Mouse (Mus musculus): ENCODE measurements around the gene Pnpla2. TPM values are rescaled to one million over a fixed set of nuclear protein-coding genes. Genes with fewer than 3 reads are reported as not detected.

The Pnpla2 gene
- polyA plus RNA-seq, 1 experiment from 2014 or later: 45.7 TPM

DNA sequence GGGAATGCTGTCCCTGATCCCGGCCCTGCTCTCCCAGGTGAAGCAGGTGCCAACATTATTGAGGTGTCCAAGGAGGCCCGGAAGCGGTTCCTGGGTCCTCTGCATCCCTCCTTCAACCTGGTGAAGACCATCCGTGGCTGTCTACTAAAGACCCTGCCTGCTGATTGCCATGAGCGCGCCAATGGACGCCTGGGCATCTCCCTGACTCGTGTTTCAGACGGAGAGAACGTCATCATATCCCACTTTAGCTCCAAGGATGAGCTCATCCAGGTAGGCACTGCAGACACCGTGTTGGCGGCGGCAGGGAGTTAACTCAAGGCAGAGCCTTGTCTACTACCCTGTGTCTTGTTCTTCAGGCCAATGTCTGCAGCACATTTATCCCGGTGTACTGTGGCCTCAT is 2.2 kb downstream of the Pnpla2 start:
- Histone ChIP-seq H3K4me2 (ENCODE audit: low read depth, low read length) (no peak overlapping the region), H3K9me3 (ENCODE audit: control insufficient read depth, low read length) (no peaks in the 10 kb centered on the region), H3K27me3 (replicated peaks; ENCODE audit: control insufficient read depth, insufficient read depth, low read length) (peaks cover 5% of the 10 kb centered on the region), H3K4me1 (ENCODE audit: control insufficient read depth, insufficient read depth, low read length) (peaks cover 33% of the 10 kb centered on the region), H3K9ac (ENCODE audit: low read depth, low read length) (no peak overlapping the region), H3K4me3 (ENCODE audit: low read length) (no peak overlapping the region), H3K27ac (ENCODE audit: low read length) (no peak overlapping the region), H3K36me3 (ENCODE audit: control insufficient read depth, insufficient read depth, low read length) (peaks cover 4% of the 10 kb centered on the region; the same call in 1 of the 2 replicates)
- ATAC-seq: no peak
- whole genome bisulfite sequencing: 95% methylated on average over 14 of the region's 14 CpGs

DNA sequence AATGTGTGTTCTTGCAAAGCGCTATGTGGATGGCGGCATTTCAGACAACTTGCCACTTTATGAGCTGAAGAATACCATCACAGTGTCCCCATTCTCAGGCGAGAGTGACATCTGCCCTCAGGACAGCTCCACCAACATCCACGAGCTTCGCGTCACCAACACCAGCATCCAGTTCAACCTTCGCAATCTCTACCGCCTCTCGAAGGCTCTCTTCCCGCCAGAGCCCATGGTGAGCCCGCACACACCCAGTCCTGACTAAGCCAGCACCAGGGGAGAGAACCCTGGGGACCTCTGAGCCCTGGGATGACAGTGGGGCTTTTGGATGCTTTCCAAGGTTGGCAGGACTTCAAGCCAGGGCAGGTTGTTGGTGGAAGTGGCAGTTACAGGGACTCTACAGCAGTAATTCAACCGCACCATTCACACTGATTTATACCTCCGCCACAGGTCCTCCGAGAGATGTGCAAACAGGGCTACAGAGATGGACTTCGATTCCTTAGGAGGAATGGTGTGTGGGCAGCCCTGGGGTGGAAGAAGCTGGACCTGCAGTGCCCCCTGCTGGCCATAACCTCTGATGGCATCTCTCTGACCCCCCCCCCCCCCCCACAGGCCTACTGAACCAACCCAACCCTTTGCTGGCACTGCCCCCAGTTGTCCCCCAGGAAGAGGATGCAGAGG is 3.1 kb downstream of the Pnpla2 start:
- no peak overlapping the region for H3K4me2 ChIP-seq (ENCODE audit: low read depth, low read length)
- H3K9ac ChIP-seq (ENCODE audit: low read depth, low read length): no peak overlapping the region
- peaks cover 36% of the 10 kb centered on the region for H3K4me1 ChIP-seq (ENCODE audit: control insufficient read depth, insufficient read depth, low read length)
- 71% methylated on average over 15 of the region's 15 CpGs for WGBS
- H3K9me3 ChIP-seq (ENCODE audit: control insufficient read depth, low read length): no peaks in the 10 kb centered on the region
- peaks cover 8% of the 10 kb centered on the region for H3K27me3 ChIP-seq (replicated peaks; ENCODE audit: control insufficient read depth, insufficient read depth, low read length)
- peaks cover 4% of the 10 kb centered on the region; the same call in 1 of the 2 replicates for H3K36me3 ChIP-seq (ENCODE audit: control insufficient read depth, insufficient read depth, low read length)
- no peak overlapping the region for H3K4me3 ChIP-seq (ENCODE audit: low read length)
- no peak overlapping the region for H3K27ac ChIP-seq (ENCODE audit: low read length)
- no peak for ATAC-seq

DNA sequence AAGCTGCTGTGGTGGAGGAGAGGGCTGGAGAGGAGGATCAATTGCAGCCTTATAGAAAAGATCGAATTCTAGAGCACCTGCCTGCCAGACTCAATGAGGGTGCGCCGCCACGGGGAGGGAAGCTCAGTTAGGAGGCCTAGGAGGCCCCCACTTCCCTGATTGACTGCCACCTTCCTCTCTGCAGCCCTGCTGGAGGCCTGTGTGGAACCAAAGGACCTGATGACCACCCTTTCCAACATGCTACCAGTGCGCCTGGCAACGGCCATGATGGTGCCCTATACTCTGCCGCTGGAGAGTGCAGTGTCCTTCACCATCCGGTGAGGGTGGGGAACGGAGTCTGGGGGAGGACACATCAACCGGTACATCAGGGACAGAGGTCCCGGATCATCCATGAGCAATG is 3.7 kb downstream of the Pnpla2 start:
- ATAC-seq: no peak

DNA sequence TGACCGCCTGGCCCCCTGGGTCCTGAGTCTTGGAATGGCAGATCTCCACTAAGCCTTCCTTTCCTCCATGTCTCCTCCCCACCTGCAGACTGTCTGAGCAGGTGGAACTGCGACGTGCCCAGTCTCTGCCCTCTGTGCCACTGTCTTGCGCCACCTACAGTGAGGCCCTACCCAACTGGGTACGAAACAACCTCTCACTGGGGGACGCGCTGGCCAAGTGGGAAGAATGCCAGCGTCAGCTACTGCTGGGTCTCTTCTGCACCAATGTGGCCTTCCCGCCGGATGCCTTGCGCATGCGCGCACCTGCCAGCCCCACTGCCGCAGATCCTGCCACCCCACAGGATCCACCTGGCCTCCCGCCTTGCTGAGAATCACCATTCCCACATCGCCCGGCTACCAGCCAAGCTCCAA is 4.3 kb downstream of the Pnpla2 start:
- Histone ChIP-seq H3K9ac (ENCODE audit: low read depth, low read length) (no peak overlapping the region), H3K4me1 (ENCODE audit: control insufficient read depth, insufficient read depth, low read length) (peaks cover 36% of the 10 kb centered on the region), H3K9me3 (ENCODE audit: control insufficient read depth, low read length) (no peaks in the 10 kb centered on the region), H3K36me3 (ENCODE audit: control insufficient read depth, insufficient read depth, low read length) (peaks cover 4% of the 10 kb centered on the region; the same call in 1 of the 2 replicates), H3K4me2 (ENCODE audit: low read depth, low read length) (no peak overlapping the region), H3K27me3 (replicated peaks; ENCODE audit: control insufficient read depth, insufficient read depth, low read length) (peaks cover 17% of the 10 kb centered on the region), H3K27ac (ENCODE audit: low read length) (peak overlapping the region; percentile 32; the same call in 1 of the 2 replicates), H3K4me3 (ENCODE audit: low read length) (no peak overlapping the region)
- 89% methylated on average over 17 of the region's 17 CpGs for WGBS
- ATAC-seq: no peak

More for the DNA sequence above, 3.7 kb downstream of the Pnpla2 start:
- H3K9me3 ChIP-seq (ENCODE audit: control insufficient read depth, low read length): no peaks in the 10 kb centered on the region
- no peak overlapping the region for H3K9ac ChIP-seq (ENCODE audit: low read depth, low read length)
- peaks cover 12% of the 10 kb centered on the region for H3K27me3 ChIP-seq (replicated peaks; ENCODE audit: control insufficient read depth, insufficient read depth, low read length)
- no peak overlapping the region for H3K27ac ChIP-seq (ENCODE audit: low read length)
- H3K4me2 ChIP-seq (ENCODE audit: low read depth, low read length): no peak overlapping the region
- H3K4me3 ChIP-seq (ENCODE audit: low read length): no peak overlapping the region
- WGBS: 93% methylated on average over 11 of the region's 11 CpGs
- H3K36me3 ChIP-seq (ENCODE audit: control insufficient read depth, insufficient read depth, low read length): peaks cover 4% of the 10 kb centered on the region; the same call in 1 of the 2 replicates
- H3K4me1 ChIP-seq (ENCODE audit: control insufficient read depth, insufficient read depth, low read length): peaks cover 36% of the 10 kb centered on the region

DNA sequence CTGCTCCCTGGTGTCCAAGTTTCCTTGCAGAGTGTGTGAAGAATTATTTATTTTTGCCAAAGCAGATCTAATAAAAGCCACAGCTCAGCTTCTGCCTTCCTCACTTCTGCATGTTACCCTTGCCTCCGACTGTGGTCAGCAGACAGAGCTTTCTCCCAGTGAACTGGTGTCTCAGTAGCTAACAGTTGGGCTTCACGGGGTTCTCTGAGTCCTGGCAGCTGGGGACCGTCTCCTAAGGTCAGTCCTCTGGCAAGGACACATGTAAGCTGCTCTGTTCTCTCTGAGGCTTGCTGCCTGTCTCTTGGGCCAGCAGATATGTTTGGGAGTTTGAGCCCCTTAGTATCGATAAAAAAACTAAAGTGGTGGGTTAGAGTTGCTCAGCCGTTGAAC is 5.0 kb downstream of the Pnpla2 start:
- Histone ChIP-seq H3K27me3 (replicated peaks; ENCODE audit: control insufficient read depth, insufficient read depth, low read length) (peaks cover 21% of the 10 kb centered on the region), H3K27ac (ENCODE audit: low read length) (peak overlapping the region; percentile 32), H3K4me1 (ENCODE audit: control insufficient read depth, insufficient read depth, low read length) (peaks cover 33% of the 10 kb centered on the region), H3K9me3 (ENCODE audit: control insufficient read depth, low read length) (no peaks in the 10 kb centered on the region), H3K36me3 (ENCODE audit: control insufficient read depth, insufficient read depth, low read length) (peaks cover 4% of the 10 kb centered on the region; the same call in 1 of the 2 replicates), H3K4me2 (ENCODE audit: low read depth, low read length) (no peak overlapping the region), H3K4me3 (ENCODE audit: low read length) (no peak overlapping the region), H3K9ac (ENCODE audit: low read depth, low read length) (no peak overlapping the region)
- no peak for ATAC-seq
- WGBS: 55% methylated on average over 5 of the region's 5 CpGs

DNA sequence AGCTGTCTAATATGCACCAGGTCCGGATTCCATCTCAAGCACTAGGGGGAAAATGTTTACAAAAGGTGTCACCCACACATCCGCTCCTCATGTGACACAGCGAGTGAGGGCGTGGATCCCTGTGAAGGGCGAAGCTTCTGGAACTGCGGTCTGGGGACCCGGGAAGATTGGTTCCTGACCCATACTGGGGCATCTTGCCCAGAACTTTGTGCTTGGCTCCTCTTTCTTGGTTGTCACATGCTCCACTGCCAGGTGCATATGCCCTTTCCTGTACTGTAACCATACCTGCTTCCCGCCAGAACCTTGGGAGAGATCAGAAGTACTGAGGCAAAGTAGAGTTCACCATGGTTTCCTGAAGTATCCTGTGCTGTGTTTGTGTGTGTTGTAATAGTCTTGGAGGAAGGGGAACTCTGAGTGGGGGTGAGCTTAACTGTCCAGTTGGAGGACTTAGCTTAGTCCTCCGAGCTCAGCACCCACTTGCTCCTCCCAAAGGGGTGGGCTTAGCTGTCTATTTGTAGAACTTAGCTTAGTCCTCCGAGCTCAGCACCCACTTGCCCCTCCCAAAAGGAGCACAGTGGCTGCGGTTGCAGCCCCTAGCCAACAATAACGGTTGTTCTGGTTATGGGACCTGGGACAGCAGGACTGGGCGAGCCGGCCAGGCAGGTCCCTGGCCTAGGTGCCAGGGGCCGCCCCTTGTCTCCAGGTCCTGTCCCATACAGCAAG is 5.6 kb downstream of the Pnpla2 start, which contains the start of gene Cracr2b:
Gene Cracr2b, plus strand, starts transcription at position 704 of the 723 bp plus-strand sequence.
- Histone ChIP-seq H3K36me3 (ENCODE audit: control insufficient read depth, insufficient read depth, low read length) (peaks cover 4% of the 10 kb centered on the region; the same call in 1 of the 2 replicates), H3K27me3 (replicated peaks; ENCODE audit: control insufficient read depth, insufficient read depth, low read length) (peaks cover 25% of the 10 kb centered on the region), H3K4me2 (ENCODE audit: low read depth, low read length) (peak within 1 kb of the TSS; percentile 94), H3K9ac (ENCODE audit: low read depth, low read length) (peak within 1 kb of the TSS; percentile 77), H3K27ac (ENCODE audit: low read length) (peak within 1 kb of the TSS; percentile 32), H3K4me1 (ENCODE audit: control insufficient read depth, insufficient read depth, low read length) (peaks cover 33% of the 10 kb centered on the region), H3K4me3 (ENCODE audit: low read length) (peak within 1 kb of the TSS; percentile 60), H3K9me3 (ENCODE audit: control insufficient read depth, low read length) (no peaks in the 10 kb centered on the region)
- no peak for ATAC-seq
- 57% methylated on average over 15 of the region's 15 CpGs for WGBS

DNA sequence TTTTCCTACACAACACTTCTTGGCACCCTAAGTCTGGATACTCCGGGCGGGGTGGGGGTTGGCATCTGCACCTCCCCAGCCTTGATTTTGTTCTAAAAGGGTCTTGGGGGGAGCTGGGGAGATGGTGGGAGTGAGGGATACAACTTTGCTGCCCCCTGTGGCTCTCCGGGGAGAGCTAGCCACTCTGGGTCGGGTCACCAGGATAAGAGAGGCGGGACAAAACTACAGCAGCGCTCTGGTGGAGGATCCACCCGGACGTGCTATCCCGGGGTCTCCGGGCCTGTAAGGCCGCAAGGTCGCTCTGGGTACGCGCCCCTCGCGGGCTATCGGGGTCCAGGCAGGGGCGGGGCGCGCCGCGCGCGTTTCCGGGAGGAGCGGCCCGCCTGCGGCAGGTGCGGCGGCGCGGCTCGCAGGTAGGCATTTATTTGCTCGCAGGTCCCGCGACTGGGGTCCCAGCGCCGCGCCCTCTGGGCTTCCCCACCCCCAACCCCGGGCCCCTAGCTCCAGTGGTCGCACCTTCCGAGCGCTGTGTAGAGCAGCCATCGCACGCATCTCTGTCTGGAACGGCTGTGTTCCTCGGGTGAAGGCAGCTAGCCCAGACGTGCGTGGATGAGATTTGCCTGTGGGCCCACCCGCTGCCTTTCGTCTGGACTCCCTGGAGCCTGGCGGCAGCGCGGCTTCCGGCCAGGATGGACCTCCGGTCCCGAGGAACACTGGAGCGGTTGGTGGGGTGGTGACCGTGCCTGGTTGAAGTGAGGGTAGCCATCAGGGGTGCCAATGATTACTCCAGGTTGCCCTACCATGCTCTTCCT is 6.7 kb downstream of the Pnpla2 start:
- H3K4me1 ChIP-seq (ENCODE audit: control insufficient read depth, insufficient read depth, low read length): peaks cover 28% of the 10 kb centered on the region

DNA sequence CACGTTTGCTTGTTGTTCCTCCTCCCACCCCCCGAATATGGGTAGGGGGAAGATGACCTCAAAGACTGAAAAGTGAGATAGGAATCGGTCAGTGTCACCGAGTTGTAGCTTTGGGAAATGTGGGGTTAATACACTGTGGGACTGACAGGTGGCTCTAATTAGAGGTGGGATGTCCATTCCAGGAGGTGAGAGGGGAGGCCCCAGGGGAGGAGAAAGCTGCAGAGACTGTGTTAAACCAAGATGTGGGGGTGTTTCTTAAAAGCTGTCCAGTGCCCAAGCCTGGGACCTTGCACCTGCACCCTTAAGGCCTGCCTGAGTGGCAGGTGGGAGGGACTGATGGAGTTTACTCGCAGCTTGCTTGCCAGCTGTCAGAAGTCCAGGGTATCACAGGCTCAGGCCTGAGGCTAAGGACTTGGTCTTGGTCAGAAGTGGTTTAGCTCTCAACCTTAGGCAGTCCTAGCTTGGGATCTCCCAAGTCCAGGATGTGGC is 7.4 kb downstream of the Pnpla2 start:
- Histone ChIP-seq H3K27me3 (replicated peaks; ENCODE audit: control insufficient read depth, insufficient read depth, low read length) (peaks cover 25% of the 10 kb centered on the region), H3K4me1 (ENCODE audit: control insufficient read depth, insufficient read depth, low read length) (peaks cover 33% of the 10 kb centered on the region), H3K9me3 (ENCODE audit: control insufficient read depth, low read length) (no peaks in the 10 kb centered on the region), H3K9ac (ENCODE audit: low read depth, low read length) (peak overlapping the region; percentile 77), H3K4me2 (ENCODE audit: low read depth, low read length) (peak overlapping the region; percentile 94), H3K36me3 (ENCODE audit: control insufficient read depth, insufficient read depth, low read length) (peaks cover 4% of the 10 kb centered on the region; the same call in 1 of the 2 replicates), H3K4me3 (ENCODE audit: low read length) (peak overlapping the region; percentile 60), H3K27ac (ENCODE audit: low read length) (peak overlapping the region; percentile 9; the same call in 1 of the 2 replicates)
- WGBS: 19% methylated on average over 5 of the region's 5 CpGs
- peak; percentile 2; the same call in 1 of the 2 replicates for ATAC-seq

More for the DNA sequence above, 6.7 kb downstream of the Pnpla2 start:
- Histone ChIP-seq H3K9ac (ENCODE audit: low read depth, low read length) (peak overlapping the region; percentile 77), H3K27ac (ENCODE audit: low read length) (peak overlapping the region; percentile 9), H3K9me3 (ENCODE audit: control insufficient read depth, low read length) (no peaks in the 10 kb centered on the region), H3K27me3 (replicated peaks; ENCODE audit: control insufficient read depth, insufficient read depth, low read length) (peaks cover 25% of the 10 kb centered on the region), H3K36me3 (ENCODE audit: control insufficient read depth, insufficient read depth, low read length) (peaks cover 4% of the 10 kb centered on the region; the same call in 1 of the 2 replicates), H3K4me2 (ENCODE audit: low read depth, low read length) (peak overlapping the region; percentile 94), H3K4me3 (ENCODE audit: low read length) (peak overlapping the region; percentile 60)
- WGBS: 3% methylated on average over 59 of the region's 59 CpGs
- ATAC-seq: 0 out of 2 replicates have a peak, but pooled peaks have one; percentile 9

Measured in intestine, embryonic 16.5 days (tissue).